Mouse (Mus musculus) cerebellum, postnatal 14 days (tissue): ENCODE measurements around the gene Zfp637.
"Not testable (repeated sequence)": the region's sequence is repeated elsewhere in the genome, so short reads cannot be mapped to it uniquely, and the experiment has no call there.

Experiments used
- DNase-seq, 2 experiments: peaks; one replicate each; pipeline ENCODE4 v3.0.0; 2021; ENCODE audit warnings: mixed read lengths in 2 of 2

Zfp637 gene

GRCm38 (mm10) chr6:117868187-117868586, 27.2 kb downstream of the Zfp637 start:
- DNase-seq, result no peak

- DNase-seq, result no peak
Measured at GRCm38 (mm10) chr6:117871034-117871433, 30.1 kb downstream of the Zfp637 start.

GRCm38 (mm10) chr6:117873450-117873849, 32.5 kb downstream of the Zfp637 start:
- not testable (repeated sequence) for DNase-seq

GRCm38 (mm10) chr6:117874621-117875281, 33.8 kb downstream of the Zfp637 start:
- DNase-seq, result no peak

- DNase-seq, result peak in 1 of 2 experiments; percentile 86
Measured at GRCm38 (mm10) chr6:117878700-117879407, 37.9 kb downstream of the Zfp637 start.

GRCm38 (mm10) chr6:117879408-117880115, 38.6 kb downstream of the Zfp637 start:
- peak; percentile 100 for DNase-seq

- DNase-seq, result peak in 1 of 2 experiments; percentile 15
Measured at GRCm38 (mm10) chr6:117880394-117880838, 39.4 kb downstream of the Zfp637 start.

- no peak for DNase-seq
Measured at GRCm38 (mm10) chr6:117881229-117881628, 40.2 kb downstream of the Zfp637 start.

- DNase-seq, result no peak
Measured at GRCm38 (mm10) chr6:117881997-117882396, 41.0 kb downstream of the Zfp637 start.

GRCm38 (mm10) chr6:117885943-117886342, 45.0 kb downstream of the Zfp637 start:
- no peak for DNase-seq

GRCm38 (mm10) chr6:117888032-117888431, 47.1 kb downstream of the Zfp637 start:
- DNase-seq, result no peak

- no peak for DNase-seq
Measured at GRCm38 (mm10) chr6:117888642-117889096, 47.7 kb downstream of the Zfp637 start.

- no peak for DNase-seq
Measured at GRCm38 (mm10) chr6:117890257-117890656, 49.3 kb downstream of the Zfp637 start.

GRCm38 (mm10) chr6:117891369-117892160, 50.6 kb downstream of the Zfp637 start:
- no peak for DNase-seq

- no peak for DNase-seq
Measured at GRCm38 (mm10) chr6:117892386-117892785, 51.4 kb downstream of the Zfp637 start.

- DNase-seq, result no peak
Measured at GRCm38 (mm10) chr6:117893435-117893834, 52.5 kb downstream of the Zfp637 start.
